Mouse (Mus musculus) central nervous system, embryonic 14 days (tissue): Measurements from ENCODE around the gene Dnah6. TPM values are rescaled to one million over a fixed set of nuclear protein-coding genes. Genes with fewer than 3 reads are reported as not detected.

ENCODE experiments used
- polyA plus RNA-seq: library from polyadenylated mRNA; depleted of rRNA; stranded (reverse); fragments of >200 nt; gene quantifications from 2 replicates; pipeline ENCODE4 v1.2.3, GENCODE M21; 2012; rRNA removed

Gene Dnah6
- 0.45 and 0.63 TPM in 2 replicates for polyA plus RNA-seq

GRCm38 (mm10) chr6:73221189-73221957 lies at the start of gene Dnah6:
Gene Dnah6 (minus strand): TSS chr6:73221651.

GRCm38 (mm10) chr6:73248237-73249048 lies 27.0 kb upstream of the Dnah6 start, which contains the start of gene Suclg1:
Gene Suclg1 (plus strand): TSS chr6:73248382.

Other genes with a start within 250 kb of the Dnah6 start
- 107 and 113 TPM in 2 replicates for gene Suclg1, start 26.7 kb upstream of the Dnah6 start, polyA plus RNA-seq
- not detected in 2 replicates for gene 4931417E11Rik, start 248.0 kb upstream of the Dnah6 start, polyA plus RNA-seq